Mouse (Mus musculus): Measurements from ENCODE around the gene Stard10. TPM values are rescaled to one million over a fixed set of nuclear protein-coding genes. Genes with fewer than 3 reads are reported as not detected.

Gene Stard10
- polyA plus RNA-seq, 1 experiment from 2014 or later: 9.6 TPM

DNA sequence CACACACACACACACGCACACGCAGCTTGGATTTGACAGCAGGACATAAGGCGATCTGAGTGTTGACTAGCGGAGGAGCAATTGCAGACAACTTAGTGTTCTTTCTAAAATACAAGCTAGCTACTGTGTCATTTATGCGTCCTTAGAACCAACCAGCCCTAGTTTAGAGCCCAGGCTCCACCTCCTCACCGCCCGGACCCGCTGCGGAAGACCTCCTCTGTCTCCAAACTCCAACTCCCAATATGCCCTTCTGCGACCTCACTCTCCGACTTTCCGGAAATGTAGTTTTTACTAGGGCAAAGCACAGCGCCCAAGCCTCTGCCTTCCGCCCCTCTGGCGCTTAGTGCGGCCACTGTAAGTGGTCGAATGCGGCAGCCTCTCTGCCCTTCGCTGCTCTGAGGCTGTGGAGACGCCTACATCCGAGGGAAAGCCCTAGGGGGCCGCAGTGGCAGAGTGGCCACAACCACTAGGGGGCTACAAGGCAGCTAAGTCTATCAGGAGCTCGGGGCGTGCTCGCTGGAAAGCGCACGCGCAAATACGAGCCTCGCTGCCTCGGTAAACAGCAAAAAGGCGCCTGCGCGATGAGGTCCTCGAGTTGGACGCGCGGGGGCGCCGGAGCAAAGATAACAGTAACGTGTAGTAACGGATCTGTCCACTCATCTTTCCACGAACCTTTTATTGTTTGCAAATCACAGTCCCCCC, 6.4 kb upstream of the Stard10 start:
- H3K36me3 ChIP-seq (replicated peaks): no peaks in the 10 kb centered on the region
- WGBS: 1% methylated on average over 43 of the region's 43 CpGs
- H3K9me3 ChIP-seq: no peaks in the 10 kb centered on the region
- no peaks in the 10 kb centered on the region for H3K27me3 ChIP-seq (ENCODE audit: poor library complexity, severe bottlenecking)
- H3K4me3 ChIP-seq: peak overlapping the region; percentile 69
- peak; percentile 96 for DNase-seq (ENCODE audit: extremely low spot score, low spot score)
- peak overlapping the region; percentile 91 for H3K27ac ChIP-seq
- H3K4me1 ChIP-seq: peaks cover 11% of the 10 kb centered on the region

DNA sequence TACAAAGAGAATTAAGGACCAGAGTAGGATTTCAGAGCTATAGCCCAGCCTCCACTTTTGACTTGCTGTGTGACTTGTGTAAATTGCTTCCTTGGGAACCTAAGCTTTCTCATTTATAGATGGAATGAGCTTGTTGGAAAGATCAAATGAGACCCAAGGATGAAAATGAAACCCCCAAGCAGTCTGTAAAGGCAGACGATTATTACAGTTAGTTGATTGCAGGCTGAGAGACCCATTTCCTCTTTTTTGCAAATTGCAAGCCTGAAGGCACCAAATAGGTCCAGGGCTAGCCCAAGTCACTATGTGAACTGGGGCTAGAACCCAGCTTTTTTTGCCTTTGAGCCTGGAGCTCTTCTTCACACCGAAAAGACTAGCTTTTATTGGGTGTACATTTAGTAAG, 5.8 kb upstream of the Stard10 start:
- Histone ChIP-seq H3K4me3 (peak overlapping the region; percentile 69), H3K9me3 (no peaks in the 10 kb centered on the region), H3K36me3 (replicated peaks) (no peaks in the 10 kb centered on the region), H3K27me3 (ENCODE audit: poor library complexity, severe bottlenecking) (no peaks in the 10 kb centered on the region), H3K4me1 (peaks cover 11% of the 10 kb centered on the region), H3K27ac (peak overlapping the region; percentile 91)
- 39% methylated on average over 2 of the region's 2 CpGs for WGBS
- no peak for DNase-seq (ENCODE audit: extremely low spot score, low spot score)

DNA sequence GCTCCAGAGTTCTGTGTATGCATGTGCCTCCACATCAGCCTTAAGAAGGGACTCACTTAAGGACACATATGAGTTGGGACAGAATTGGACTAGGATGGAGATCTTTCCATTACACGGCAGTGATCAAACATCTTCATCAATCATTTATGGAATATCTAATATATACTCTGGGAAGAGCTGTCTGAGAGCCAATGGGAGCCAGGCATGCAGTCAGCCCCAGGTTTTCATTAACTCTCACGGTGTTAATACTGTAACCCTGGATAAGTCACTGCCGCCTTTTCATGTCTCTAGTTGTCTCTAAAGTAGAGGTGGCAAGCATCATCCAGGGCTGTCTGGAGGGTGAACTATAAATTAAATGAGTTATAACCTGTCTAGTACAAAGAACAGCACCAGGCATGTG, 3.9 kb upstream of the Stard10 start:
- H3K36me3 ChIP-seq (replicated peaks): no peaks in the 10 kb centered on the region
- DNase-seq (ENCODE audit: extremely low spot score, low spot score): no peak
- H3K9me3 ChIP-seq: no peaks in the 10 kb centered on the region
- no peak overlapping the region for H3K4me3 ChIP-seq
- H3K27me3 ChIP-seq (ENCODE audit: poor library complexity, severe bottlenecking): peaks cover 11% of the 10 kb centered on the region; the same call in 1 of the 2 replicates
- no peak overlapping the region for H3K27ac ChIP-seq
- peaks cover 11% of the 10 kb centered on the region for H3K4me1 ChIP-seq
- WGBS: 86% methylated on average over 3 of the region's 3 CpGs

DNA sequence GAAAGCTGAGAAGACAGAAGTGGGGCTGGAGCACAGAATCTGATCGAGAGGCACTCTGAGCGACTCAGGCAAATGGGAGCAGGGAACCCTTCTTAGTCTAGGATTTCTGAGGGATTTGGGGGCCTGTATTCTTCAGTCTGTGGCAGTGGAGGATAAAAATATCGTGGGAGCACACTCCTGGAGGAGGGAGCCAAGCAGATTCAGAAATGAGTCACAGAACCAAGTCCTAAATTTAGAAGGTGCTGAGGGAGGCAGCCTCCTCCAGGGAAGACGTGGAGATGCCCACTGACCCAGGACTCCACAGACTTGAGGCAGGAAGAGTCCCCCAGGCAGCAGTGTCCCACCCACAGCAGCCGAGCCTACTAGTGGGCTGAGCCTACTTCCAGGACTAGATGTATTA, 2.5 kb upstream of the Stard10 start:
- 75% methylated on average over 5 of the region's 5 CpGs for WGBS
- H3K4me1 ChIP-seq: peaks cover 11% of the 10 kb centered on the region

DNA sequence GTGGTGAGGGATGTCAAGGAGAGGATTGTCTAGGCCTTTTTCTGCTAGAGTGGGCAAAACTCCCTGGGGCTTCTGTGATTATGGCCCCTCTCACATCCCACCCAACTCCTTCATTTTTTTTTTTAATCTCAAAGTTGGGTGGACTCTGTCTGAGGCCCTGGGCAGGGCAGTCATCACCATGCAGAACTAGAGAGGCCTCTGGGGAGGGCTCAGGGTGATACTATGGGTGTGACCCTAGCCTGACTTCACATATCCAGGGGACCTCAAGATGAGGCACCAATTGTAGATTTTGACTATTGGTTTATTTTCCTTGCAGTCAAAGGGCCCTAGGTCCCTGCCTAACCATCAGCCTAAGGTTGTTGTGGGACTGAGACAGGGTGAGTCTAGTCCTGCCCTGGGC, 1.2 kb upstream of the Stard10 start:
- peaks cover 13% of the 10 kb centered on the region for H3K4me1 ChIP-seq
- no peak for DNase-seq (ENCODE audit: extremely low spot score, low spot score)
- H3K4me3 ChIP-seq: no peak overlapping the region
- no peaks in the 10 kb centered on the region for H3K9me3 ChIP-seq
- H3K36me3 ChIP-seq (replicated peaks): no peaks in the 10 kb centered on the region
- peaks cover 38% of the 10 kb centered on the region for H3K27me3 ChIP-seq (ENCODE audit: poor library complexity, severe bottlenecking)
- no peak overlapping the region for H3K27ac ChIP-seq

More for the DNA sequence above, 2.5 kb upstream of the Stard10 start:
- H3K27ac ChIP-seq: no peak overlapping the region
- no peak for DNase-seq (ENCODE audit: extremely low spot score, low spot score)
- no peak overlapping the region for H3K4me3 ChIP-seq
- no peaks in the 10 kb centered on the region for H3K36me3 ChIP-seq (replicated peaks)
- H3K27me3 ChIP-seq (ENCODE audit: poor library complexity, severe bottlenecking): peaks cover 25% of the 10 kb centered on the region
- H3K9me3 ChIP-seq: no peaks in the 10 kb centered on the region

DNA sequence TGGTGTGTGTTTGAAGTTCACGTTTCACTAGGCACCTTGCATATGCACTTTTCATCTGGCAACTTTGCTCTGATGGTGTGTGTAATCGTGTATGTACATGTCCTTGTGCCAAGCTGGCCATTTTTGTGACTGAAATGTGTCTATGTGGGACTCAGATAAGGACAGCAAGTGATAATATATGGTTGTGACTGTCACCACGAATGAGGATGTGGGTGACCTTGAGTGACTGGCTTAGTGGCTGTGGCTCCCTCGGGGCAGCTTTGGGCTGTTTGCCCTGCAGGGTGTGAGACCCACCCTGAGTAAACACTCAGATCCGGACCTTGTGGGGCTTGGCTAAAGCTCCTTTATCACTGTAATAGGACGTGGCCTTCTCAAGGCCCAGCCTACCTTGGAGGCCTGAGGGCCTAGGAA, 290 bp upstream of the Stard10 start:
- no peaks in the 10 kb centered on the region for H3K9me3 ChIP-seq
- no peak overlapping the region for H3K27ac ChIP-seq
- H3K36me3 ChIP-seq (replicated peaks): no peaks in the 10 kb centered on the region
- no peak overlapping the region for H3K4me3 ChIP-seq
- peaks cover 14% of the 10 kb centered on the region for H3K4me1 ChIP-seq
- no peak for DNase-seq (ENCODE audit: extremely low spot score, low spot score)
- H3K27me3 ChIP-seq (ENCODE audit: poor library complexity, severe bottlenecking): peaks cover 44% of the 10 kb centered on the region
- WGBS: 73% methylated on average over 6 of the region's 6 CpGs

DNA sequence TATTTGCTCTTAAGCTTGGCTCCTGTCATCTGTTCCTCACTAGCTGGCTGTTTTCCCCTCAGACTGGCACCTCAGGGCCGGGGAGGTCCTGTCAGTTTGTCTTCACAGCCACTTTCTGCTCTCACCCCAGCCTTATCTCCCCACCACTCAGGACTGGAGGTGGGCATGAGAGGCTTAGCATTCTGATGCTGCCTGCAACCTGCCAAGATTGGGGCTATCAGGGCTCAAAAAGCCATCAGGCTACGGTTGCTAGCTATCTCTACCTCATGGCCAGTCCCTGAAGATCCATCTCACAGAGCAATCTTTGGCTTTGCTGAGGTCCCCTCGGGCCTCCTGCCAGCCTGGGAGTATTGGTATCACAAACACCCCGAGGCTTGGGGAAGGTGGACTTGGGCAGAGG, 2.0 kb downstream of the Stard10 start:
- no peak for DNase-seq (ENCODE audit: extremely low spot score, low spot score)
- H3K27ac ChIP-seq: no peak overlapping the region
- 80% methylated on average over 4 of the region's 4 CpGs for WGBS

DNA sequence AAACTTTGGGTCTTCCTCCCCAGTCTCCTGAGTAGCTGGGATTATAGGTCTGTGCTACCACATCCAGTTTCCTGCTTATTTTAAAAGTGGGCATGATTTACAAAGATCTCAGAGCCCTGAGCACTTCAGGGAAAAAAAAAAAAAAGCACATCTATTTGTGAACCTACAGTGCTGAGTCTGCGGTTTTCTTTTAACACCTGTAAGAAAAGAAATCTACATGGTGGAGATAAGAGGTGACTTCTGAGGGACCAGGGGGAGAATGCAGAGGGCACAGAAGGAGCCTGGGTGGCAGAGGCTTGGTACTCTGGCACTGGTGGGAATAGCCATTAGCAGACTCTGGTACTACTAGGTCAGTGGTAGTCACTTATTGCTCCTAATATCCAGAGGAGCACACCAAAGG, 2.9 kb downstream of the Stard10 start:
- Histone ChIP-seq H3K4me1 (peaks cover 37% of the 10 kb centered on the region), H3K4me3 (no peak overlapping the region), H3K27me3 (ENCODE audit: poor library complexity, severe bottlenecking) (peaks cover 76% of the 10 kb centered on the region), H3K36me3 (replicated peaks) (no peaks in the 10 kb centered on the region), H3K27ac (no peak overlapping the region), H3K9me3 (no peaks in the 10 kb centered on the region)
- DNase-seq (ENCODE audit: extremely low spot score, low spot score): no peak
- WGBS: 94% methylated on average over 1 of the region's 1 CpGs

More for the DNA sequence above, 2.0 kb downstream of the Stard10 start:
- H3K27me3 ChIP-seq (ENCODE audit: poor library complexity, severe bottlenecking): peaks cover 67% of the 10 kb centered on the region
- peaks cover 35% of the 10 kb centered on the region for H3K4me1 ChIP-seq
- no peaks in the 10 kb centered on the region for H3K9me3 ChIP-seq
- no peaks in the 10 kb centered on the region for H3K36me3 ChIP-seq (replicated peaks)
- H3K4me3 ChIP-seq: no peak overlapping the region

DNA sequence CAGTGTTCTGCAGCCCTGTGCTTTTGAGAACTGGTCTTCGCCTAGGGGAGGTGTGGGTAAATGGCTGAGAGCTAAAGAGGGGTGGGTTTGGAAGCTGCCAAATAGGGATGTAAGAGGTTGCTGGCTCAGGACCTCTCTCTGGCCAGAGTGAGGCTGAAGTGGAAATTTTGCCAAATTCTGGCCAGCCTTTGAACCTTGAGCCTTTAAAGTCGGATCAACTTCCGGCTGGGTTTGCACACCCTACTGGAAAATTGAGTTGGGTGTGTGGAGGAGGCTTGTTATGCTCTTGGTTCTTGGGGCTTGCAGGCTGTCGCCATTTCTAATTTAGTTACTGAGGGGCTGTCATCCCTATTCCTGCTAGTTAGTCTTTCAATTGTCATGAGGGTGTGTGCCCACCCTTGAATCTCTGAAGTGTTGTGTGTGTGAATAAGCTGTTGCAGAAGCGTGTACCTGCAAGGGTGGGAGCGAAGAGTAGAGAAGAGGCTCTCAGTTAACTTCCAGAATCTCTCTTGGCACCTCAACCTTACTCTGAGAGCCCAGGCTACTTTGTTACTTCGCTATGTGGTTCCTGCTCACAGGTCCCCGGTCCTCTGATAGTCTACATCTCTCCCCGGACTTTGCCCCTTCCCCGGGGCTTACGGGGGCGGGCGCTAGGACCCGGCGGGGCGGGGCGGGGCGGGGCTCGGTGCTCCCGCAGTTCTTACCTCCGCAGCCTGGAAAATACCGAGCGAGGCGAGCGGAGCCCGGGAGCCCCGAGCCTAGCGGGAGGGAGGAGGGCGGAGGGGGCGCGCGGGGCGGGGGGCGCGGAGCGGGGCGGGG, 3.7 kb downstream of the Stard10 start:
- Histone ChIP-seq H3K36me3 (replicated peaks) (no peaks in the 10 kb centered on the region), H3K9me3 (no peaks in the 10 kb centered on the region), H3K27ac (peak overlapping the region; percentile 83), H3K4me1 (peaks cover 37% of the 10 kb centered on the region), H3K27me3 (ENCODE audit: poor library complexity, severe bottlenecking) (peaks cover 79% of the 10 kb centered on the region), H3K4me3 (peak overlapping the region; percentile 82)
- peak; percentile 60 for DNase-seq (ENCODE audit: extremely low spot score, low spot score)
- 6% methylated on average over 27 of the region's 37 CpGs for WGBS

DNA sequence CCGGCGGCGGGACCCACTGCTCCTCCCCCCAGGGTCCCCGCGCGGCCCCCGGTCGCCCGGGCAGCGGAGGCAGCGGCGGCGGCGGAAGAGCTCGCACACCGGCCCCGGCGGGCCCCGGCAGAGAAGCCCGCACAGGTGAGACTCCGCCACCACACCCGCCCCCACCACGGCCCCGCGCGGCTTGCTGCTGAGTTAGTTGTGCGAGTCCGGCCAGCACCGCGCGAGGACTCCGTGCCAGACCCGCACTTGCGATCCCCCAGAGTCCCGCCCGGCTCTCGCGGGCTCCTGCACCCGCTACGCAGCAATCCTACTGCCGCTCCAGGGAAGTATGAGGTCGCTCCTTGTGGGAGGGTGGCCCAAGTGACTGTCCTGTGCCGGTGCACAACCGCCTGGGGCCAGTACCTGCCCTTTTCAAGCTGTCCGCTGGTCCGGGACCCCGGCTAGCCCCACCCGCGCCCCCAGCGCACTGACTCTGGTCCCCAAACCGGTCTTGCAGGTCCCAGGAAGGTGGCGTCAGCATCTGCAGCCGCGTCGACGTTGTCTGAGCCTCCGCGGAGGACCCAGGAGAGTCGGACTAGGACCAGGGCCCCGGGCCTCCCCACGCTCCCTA, 4.4 kb downstream of the Stard10 start:
- Histone ChIP-seq H3K36me3 (replicated peaks) (no peaks in the 10 kb centered on the region), H3K27me3 (ENCODE audit: poor library complexity, severe bottlenecking) (peaks cover 79% of the 10 kb centered on the region), H3K9me3 (no peaks in the 10 kb centered on the region), H3K27ac (peak overlapping the region; percentile 83), H3K4me3 (peak overlapping the region; percentile 82), H3K4me1 (peaks cover 37% of the 10 kb centered on the region)
- DNase-seq (ENCODE audit: extremely low spot score, low spot score): peak; percentile 46
- 4% methylated on average over 45 of the region's 61 CpGs for WGBS

DNA sequence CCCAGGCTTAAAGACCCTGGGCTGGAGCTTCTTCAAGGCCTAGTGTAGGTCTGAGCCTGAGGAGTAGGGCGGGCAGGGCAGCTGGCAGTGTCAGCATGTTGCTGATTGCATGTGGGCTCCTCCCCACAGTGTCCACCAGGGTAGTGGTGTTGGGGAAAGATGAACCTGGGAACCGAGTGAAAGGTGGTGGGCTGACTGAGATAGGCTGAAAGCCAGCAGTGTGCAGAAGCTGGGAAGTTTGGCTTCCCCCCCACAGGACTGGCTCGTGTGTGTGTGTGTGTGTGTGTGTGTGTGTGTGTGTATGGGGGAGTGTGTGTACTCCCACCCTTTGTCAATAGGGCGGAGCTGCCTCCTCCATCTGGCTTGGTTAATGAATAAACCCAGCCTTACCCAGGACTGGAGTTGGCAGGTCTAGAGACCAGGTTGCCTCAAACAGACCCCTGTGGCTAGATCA, 6.3 kb downstream of the Stard10 start:
- Histone ChIP-seq H3K4me3 (no peak overlapping the region), H3K27ac (no peak overlapping the region), H3K27me3 (ENCODE audit: poor library complexity, severe bottlenecking) (peaks cover 67% of the 10 kb centered on the region), H3K36me3 (replicated peaks) (no peaks in the 10 kb centered on the region), H3K4me1 (peaks cover 37% of the 10 kb centered on the region), H3K9me3 (no peaks in the 10 kb centered on the region)
- no peak for DNase-seq (ENCODE audit: extremely low spot score, low spot score)
- WGBS: 78% methylated on average over 4 of the region's 4 CpGs

DNA sequence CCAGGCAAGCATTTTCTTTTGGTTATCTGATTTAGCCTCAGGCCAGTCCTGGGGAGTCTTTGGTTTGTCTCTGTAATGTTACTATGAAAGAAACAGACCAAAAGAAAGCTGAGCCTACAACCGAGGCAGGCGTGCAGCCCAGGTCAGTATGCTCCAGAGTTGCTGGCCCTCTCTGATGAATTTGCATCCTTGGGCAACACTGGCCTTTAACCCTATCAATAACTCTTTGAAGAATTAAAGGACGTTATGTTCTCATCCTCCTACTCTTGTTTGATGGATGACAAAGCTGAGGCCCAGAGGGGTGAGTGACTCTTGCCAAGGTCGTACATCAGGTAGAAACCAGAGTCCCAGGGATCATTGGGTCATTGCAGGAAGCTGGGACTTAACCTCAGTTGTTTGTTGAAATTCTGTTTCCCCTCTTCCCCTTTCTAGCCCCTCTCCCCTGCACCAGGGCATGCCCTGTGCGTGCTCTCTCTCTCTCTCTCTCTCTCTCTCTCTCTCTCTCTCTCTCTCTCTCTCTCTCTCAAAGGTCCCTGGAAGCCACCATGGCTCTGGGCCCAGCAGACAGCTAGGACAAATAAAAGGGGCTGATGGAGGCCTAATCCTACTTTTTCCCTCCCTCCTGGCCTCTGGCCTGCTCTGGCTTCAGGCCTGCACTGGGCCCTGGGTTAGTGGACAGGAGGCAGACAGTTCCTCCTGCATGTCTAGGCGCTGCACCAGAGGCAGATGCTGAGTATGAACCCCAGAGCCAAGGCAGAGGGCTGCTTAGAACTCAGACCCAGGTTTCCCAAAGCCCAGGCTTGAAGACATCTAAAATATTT, 7.5 kb downstream of the Stard10 start:
- no peaks in the 10 kb centered on the region for H3K9me3 ChIP-seq
- H3K4me3 ChIP-seq: no peak overlapping the region
- H3K4me1 ChIP-seq: peaks cover 46% of the 10 kb centered on the region
- WGBS: 72% methylated on average over 5 of the region's 6 CpGs
- no peaks in the 10 kb centered on the region for H3K36me3 ChIP-seq (replicated peaks)
- DNase-seq (ENCODE audit: extremely low spot score, low spot score): no peak
- peaks cover 55% of the 10 kb centered on the region for H3K27me3 ChIP-seq (ENCODE audit: poor library complexity, severe bottlenecking)
- no peak overlapping the region for H3K27ac ChIP-seq

All from forebrain, embryonic 10.5 days (tissue).